Mouse (Mus musculus) bone marrow macrophage, adult 2 months (primary cell): ENCODE measurements around the gene Baiap2. TPM values are rescaled to one million over a fixed set of nuclear protein-coding genes. Genes with fewer than 3 reads are reported as not detected.

Experiments
- H3K27ac ChIP-seq: 2 replicates; pipeline ENCODE4 v1.5.1; 2012; ENCODE audit warnings: low read depth, low read length; ENCODE audit not compliant: insufficient read depth
- H3K4me1 ChIP-seq: 2 replicates; pipeline ENCODE4 v1.6.1; 2012; ENCODE audit warnings: low read length; ENCODE audit not compliant: control insufficient read depth, insufficient read depth
- H3K4me3 ChIP-seq: 2 replicates; pipeline ENCODE4 v1.5.1; 2012; ENCODE audit warnings: mild to moderate bottlenecking, low read length, moderate library complexity; ENCODE audit not compliant: insufficient read depth
- CTCF ChIP-seq: IDR thresholded peaks from 2 replicates; pipeline ENCODE4 v1.5.1; 2012; ENCODE audit warnings: low read depth, mild to moderate bottlenecking, low read length, moderate library complexity
- POLR2A ChIP-seq: IDR thresholded peaks from 2 replicates; pipeline ENCODE4 v1.6.1; 2012; ENCODE audit warnings: mild to moderate bottlenecking, low read depth, low read length, borderline replicate concordance
- polyA plus RNA-seq: library from polyadenylated mRNA; stranded (reverse); fragments of >200 nt; gene quantifications from 2 replicates; pipeline ENCODE4 v1.2.4, GENCODE M21; 2012; ENCODE audit not compliant: missing spikeins, insufficient read depth, insufficient read length

The Baiap2 gene
- polyA plus RNA-seq, 1 experiment, result 41.8 TPM

GRCm38 (mm10) chr11:120034306-120034705 lies 91.7 kb downstream of the Baiap2 start:
- H3K4me1 ChIP-seq, result peaks cover 50% of the 10 kb centered on the region

GRCm38 (mm10) chr11:120034762-120035161 lies 92.2 kb downstream of the Baiap2 start:
- peaks cover 54% of the 10 kb centered on the region for H3K4me1 ChIP-seq
- TF ChIP-seq CTCF (no peak), POLR2A (no peak)
- H3K4me3 ChIP-seq, result no peak overlapping the region
- H3K27ac ChIP-seq, result peak overlapping the region; percentile 61

More at GRCm38 (mm10) chr11:120034306-120034705, 91.7 kb downstream of the Baiap2 start:
- TF ChIP-seq POLR2A, result no peak
- TF ChIP-seq CTCF, result no peak
- Histone ChIP-seq H3K27ac (peak overlapping the region; percentile 61), H3K4me3 (no peak overlapping the region)

- Histone ChIP-seq H3K4me3 (peak overlapping the region; percentile 27), H3K27ac (peak overlapping the region; percentile 96), H3K4me1 (peaks cover 63% of the 10 kb centered on the region)
- TF ChIP-seq POLR2A, result no peak
- TF ChIP-seq CTCF, result no peak
These were observed 97.0 kb downstream of the Baiap2 start for GRCm38 (mm10) chr11:120039581-120039980.

- TF ChIP-seq POLR2A (no peak), CTCF (no peak)
- H3K4me3 ChIP-seq, result peak overlapping the region; percentile 62
- H3K4me1 ChIP-seq, result peaks cover 59% of the 10 kb centered on the region
- peak overlapping the region; percentile 96 for H3K27ac ChIP-seq
These were observed 97.9 kb downstream of the Baiap2 start for GRCm38 (mm10) chr11:120040440-120040839.

GRCm38 (mm10) chr11:120041191-120042123 lies 98.9 kb downstream of the Baiap2 start:
- TF ChIP-seq POLR2A (no peak), CTCF (no peak)
- Histone ChIP-seq H3K4me3 (peak overlapping the region; percentile 62), H3K4me1 (peaks cover 54% of the 10 kb centered on the region), H3K27ac (peak overlapping the region; percentile 91)

GRCm38 (mm10) chr11:120042141-120042838 lies 99.7 kb downstream of the Baiap2 start:
- Histone ChIP-seq H3K4me1 (peaks cover 46% of the 10 kb centered on the region), H3K27ac (peak overlapping the region; percentile 91), H3K4me3 (peak overlapping the region; percentile 15)
- TF ChIP-seq POLR2A (no peak), CTCF (no peak)

GRCm38 (mm10) chr11:120045341-120045740 lies 102.8 kb downstream of the Baiap2 start:
- Histone ChIP-seq H3K27ac (no peak overlapping the region), H3K4me1 (peaks cover 21% of the 10 kb centered on the region), H3K4me3 (no peak overlapping the region)
- TF ChIP-seq POLR2A, result no peak
- TF ChIP-seq CTCF, result no peak

- Histone ChIP-seq H3K4me3 (no peak overlapping the region), H3K4me1 (peaks cover 16% of the 10 kb centered on the region), H3K27ac (no peak overlapping the region)
- no peak for TF ChIP-seq POLR2A
- no peak for TF ChIP-seq CTCF
These were observed 103.4 kb downstream of the Baiap2 start for GRCm38 (mm10) chr11:120045839-120046552.

GRCm38 (mm10) chr11:120046553-120047191 lies 104.1 kb downstream of the Baiap2 start, which contains the start of gene Aatk:
Gene Aatk (minus strand): TSS chr11:120047167.
- TF ChIP-seq POLR2A (no peak), CTCF (no peak)
- no peak within 1 kb of the TSS for H3K27ac ChIP-seq
- H3K4me1 ChIP-seq, result peaks cover 12% of the 10 kb centered on the region
- peak within 1 kb of the TSS; percentile 48 for H3K4me3 ChIP-seq
